Mouse (Mus musculus) kidney, adult 11 months (tissue): ENCODE measurements at regions not wholly inside any gene's neighbourhood (a gene's known extent, or its start where the extent isn't known, plus 50 kb on each side); places are given as distances from the start of the nearest gene placed in this dataset.

Experiments used
- DNase-seq: peaks from one replicate; pipeline ENCODE4 v3.0.0; 2022

DNA sequence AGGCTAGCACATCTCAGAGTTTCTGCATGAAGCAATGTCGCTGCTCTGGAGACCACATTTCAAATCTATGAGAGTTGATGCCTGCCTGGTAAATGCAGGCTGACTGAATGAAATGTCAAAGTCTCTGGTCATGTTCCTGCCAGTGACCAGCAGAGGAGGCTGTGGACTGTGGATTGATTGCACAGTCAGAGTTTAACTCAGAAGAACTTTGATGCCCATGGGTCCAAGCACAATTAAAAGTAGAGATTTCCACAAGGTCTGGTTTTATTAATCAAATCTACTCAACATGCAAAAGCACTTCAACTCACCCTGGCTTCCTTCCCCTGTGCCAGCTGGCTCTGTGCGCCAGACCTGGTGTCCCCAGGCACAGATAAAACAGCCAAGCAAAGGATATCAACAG lies 81.3 kb downstream of the Hsd17b3 start:
- DNase-seq: no peak

DNA sequence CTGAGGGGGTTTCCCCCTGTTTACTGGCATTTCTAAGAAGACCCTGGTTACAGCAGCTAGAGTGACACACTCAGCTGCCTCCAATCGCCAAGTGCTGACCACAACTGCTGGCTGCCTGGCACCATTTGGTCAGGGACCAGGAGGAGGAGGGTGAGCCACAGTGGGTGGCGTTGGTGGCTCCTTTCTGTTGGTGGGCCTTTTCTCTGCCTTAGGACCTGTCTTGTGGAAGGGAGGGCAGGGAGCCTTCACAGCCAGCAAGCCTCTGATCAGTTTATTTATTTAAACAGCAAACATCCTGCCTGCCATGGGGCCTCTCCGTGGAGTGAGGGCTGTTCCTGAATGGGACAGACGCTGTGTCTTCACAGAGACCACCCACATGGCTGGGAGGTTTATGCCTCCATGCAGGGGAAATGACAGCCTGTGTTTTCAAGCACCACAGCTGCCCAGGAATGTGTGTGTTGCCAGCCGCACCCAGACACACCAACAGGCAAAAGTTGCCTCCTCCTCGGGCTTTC lies 86.0 kb downstream of the Hsd17b3 start:
- DNase-seq: no peak

DNA sequence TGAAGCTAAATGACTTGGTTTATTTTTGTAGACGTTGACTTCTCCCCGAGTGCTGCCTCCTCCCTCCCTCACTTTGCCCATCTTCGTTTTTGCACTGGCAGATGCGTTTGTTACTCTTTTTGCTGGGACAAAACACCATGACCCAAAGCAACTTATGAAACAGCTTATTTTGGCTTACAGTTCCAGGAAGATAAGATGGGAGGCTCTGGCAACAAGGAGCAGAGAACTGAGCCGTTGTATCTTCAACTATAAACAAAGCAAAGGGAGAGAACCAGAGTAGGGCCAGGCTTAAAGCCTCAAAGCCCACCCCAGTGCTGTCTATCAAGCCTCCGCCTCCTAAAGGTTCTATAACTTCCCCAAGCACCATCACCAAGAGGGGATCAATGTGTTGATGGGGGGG lies 88.7 kb downstream of the Hsd17b3 start:
- no peak for DNase-seq

DNA sequence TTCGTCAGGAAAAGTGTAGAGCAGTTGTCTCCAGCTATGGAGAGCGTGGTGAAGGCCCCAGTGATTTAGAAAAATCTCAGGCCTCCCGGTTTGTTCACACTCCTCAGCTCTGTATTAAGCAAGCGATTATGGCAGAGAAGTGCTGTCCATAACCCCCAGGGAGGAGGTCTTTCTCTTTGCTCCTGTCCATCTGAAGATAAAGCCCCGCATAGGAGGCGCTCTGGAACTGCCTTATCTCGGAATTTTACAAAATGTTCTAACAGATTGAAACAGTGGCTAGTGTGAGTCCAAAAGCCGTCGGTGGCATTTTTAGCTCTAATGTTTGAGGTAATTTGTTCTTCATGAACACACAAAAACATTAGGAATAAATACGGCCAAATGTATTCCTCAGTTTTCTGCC lies 90.4 kb downstream of the Hsd17b3 start:
- no peak for DNase-seq

DNA sequence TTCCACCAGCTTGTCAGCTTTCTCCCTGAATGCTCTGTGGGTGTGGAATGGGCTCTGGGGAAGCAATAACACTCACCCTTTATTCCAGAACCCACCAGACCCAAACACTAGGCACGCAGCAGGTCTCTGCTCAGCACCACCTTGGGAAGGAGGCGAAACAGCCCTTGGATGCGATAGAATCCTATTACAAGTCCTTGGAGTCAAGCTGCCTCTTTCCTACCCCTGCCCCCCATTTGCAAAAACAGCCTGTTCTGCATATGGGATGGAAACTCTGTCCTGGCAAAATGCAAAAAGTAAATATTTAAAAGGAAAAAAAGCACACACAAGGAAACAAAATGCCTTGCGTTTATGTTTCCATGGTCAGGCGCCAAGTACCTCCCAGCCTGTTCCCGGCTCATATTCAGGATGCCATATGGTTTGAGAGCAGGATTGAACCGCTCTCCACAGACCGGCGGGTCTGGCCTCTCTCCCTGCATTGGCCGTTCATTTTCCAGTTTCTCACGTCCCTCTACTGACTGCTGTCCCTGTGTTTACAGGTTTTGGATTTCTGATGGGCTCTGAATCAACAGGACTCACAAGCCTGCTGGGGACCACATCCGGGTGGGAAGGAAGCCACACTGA lies 95.1 kb downstream of the Hsd17b3 start:
- DNase-seq: no peak

DNA sequence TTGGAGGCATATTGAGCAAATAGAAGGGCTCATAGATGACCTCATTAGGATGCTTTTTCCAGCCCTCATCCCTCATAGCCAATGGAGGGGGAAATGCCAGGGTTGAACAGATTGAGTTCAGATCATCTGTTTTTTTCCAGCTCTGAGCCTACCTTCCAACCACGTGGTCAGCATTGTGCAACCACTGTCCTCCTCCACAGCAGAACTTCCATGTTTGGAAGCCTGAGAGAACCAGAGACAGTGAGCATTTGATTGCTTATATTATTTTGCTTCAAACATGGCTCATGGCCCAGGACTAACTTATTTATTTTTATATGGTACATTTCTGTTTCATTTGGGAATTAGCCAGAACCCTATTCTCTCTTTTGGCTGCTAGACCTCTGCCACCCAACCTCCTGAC lies 96.0 kb downstream of the Hsd17b3 start:
- no peak for DNase-seq

DNA sequence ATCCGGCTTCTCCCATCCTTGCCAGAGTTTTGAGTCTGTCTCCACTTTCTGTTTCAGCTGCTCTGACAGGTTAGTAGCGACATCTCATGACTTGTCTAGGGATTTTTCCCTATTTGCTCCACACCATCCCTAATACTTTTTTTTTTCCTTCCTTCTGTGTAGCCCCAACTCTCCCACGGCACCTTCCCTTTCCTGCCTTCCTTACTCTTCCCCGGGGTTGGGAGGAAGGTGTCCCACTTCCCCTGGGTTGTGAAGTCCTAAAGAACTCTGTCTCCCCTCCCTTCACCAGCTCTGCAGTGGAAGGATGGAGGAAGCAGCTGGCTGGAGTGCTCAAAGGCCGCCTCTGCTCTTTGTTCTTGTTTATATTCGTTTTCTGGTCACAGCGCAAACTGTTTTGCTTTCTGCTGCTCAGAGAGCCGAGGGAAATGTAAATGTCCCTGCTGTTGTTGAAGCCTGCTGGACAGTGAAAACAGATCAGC lies 98.5 kb downstream of the Hsd17b3 start:
- DNase-seq: no peak

DNA sequence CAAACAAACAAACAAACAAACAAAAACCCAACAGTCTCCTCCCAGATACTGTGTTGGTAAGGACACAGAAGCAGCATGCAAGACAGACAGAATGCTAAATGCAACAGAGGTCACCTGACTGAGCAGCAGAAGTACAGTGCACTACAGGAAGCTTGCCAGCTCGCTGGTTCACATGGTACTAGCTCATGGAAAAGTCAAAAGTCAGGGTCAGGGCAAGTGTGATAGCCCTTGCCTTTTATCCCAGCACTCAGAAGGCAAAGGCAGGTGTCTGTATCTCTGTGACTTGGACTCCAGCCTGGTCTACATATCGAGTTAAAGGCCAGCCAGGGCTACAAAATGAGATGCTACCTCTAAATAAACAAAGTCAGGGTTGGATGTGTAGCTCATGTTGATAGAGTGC lies 99.3 kb downstream of the Hsd17b3 start:
- DNase-seq: no peak

DNA sequence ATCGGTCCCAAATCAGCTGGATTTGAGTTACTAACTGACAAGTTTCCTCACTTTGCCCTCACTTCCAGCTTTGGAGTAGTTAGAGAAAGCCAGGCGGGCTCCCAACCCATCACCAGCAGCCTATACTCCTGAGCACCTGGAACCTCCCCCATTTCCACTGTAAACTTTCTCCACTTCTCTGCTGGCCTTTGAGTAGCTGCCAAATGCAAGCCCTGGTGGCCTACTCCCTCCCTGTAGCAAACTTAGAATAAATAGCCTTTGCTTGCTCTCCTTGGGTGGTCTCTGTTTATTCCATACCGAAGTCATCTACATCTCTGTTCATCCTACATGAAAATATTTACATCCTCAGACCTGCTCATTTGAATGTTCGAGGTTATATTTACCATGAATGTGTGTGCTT lies 100.8 kb downstream of the Hsd17b3 start:
- DNase-seq: no peak

DNA sequence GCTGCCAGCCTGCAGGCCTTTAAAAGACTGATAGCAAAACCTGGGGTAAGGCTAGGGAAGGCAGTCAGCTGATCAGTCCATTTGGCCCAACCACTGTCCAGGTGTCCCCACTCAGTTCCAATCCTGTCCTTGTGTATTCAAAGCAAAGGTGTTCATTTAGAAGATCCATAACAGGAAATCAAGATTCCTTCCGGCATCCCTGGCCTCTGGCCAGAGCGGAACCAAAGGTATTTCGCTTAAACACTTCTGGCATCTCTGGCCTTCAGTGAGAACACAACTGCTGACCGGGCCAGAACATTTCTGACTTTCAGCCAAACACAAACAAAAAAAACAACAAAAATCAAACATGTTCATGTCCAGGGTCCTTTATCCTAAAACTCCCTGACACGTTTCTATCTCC lies 102.3 kb downstream of the Hsd17b3 start:
- no peak for DNase-seq

DNA sequence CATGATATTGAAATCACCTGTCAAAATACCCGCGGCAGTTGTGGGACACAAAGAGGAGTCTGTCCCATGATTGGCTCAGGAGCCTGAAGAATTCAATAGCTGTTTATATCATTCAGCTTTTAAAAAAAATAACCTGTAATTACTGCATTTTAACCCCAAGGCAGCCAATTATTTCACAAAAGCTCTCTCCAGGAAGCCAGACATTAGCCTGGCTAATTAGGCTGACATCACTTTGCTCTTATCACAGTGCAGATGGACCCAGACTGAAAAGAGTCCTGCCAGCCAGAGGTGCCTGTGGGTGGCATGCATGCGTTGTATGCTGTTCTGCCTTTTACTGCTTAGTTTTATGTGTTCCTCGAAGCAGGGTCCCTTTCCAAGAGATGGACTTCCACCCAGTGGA lies 103.4 kb downstream of the Hsd17b3 start:
- DNase-seq: no peak

DNA sequence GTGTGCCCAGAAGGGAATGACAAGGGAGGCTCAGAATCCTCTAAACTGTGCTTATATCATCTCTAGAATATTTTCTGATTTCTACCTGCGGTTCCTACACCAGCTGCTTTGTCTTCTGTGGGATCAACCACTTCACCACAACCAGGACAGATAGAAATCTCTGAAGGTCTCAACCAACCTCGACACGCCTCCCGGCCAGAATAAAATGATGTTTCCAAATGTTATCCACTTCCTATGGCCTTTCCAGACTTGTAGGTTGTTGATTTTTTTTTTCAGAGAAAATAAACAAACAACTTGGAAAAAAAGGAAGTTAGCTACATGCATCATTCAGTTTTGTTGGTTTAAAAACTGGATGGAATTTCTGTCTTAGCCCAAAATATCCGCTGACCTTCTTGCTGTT lies 103.9 kb downstream of the Hsd17b3 start:
- no peak for DNase-seq

DNA sequence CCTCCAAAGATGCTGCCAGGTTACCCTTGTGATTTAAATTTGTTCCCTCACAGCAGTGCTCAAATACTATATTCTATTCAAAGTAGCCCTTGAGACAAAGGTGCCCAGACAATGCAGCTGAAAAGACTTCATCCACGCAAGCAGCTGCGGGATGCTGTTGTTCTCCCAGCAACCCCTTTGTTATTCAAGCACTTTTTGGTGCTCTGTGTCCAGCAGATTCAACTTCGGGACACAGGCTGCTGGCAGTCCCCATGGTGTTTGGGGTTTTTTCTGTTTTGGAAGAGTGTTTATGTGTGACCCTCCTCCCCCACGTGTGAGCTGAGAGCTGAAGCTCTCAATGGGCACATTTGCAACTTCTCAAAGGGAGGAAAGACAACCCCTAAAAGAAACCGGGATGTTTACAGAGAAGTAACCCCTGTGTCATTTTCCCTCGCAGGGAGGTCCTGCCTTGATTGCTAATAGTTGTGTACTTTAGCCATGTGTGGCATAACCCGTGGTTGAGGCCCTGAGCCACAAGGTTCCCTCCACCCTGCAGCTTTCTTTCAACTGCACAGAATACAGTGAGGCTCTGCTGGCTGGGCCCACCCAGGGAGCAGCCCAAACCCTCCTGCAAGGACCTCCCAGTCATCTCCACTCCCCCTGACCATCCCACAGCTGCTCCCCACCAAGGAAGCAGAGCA lies 108.9 kb downstream of the Hsd17b3 start:
- DNase-seq: no peak

DNA sequence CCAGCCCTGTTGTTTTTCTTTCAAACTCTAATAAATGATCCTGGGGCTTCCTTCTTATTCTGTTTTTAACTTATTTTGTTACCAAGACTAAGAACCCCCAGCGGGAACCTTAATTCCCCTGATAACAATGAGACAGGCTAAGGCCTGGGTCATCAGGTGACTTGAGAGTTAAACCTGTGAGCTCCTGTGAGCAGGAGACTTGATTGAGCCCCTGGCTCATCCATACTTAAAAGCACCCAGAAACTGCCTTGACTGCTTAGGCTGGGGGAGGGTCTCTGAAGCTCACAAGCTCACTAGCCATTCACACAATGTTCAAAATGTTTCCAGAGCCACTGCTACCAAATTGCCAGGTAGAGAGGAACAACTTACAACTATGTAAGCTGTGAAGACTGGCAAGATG lies 109.4 kb downstream of the Hsd17b3 start:
- no peak for DNase-seq

DNA sequence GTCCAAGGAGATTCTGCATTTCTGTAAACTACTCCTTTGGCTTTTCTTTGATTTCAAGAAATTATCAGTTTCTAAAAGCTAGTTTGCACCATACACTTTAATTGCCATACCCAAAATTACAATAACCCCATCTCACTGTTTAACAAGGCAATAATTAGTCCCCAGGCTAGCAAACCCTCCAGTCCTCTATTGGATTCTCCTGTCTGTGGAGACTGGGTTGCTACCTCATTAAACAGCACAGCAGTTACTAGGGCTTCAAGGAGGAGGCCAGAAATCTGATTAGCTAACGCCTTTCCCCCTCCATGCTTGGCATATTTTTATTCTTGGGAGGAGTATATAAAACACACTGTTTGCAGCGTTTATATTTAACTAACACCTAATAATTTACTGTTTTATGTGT lies 119.1 kb downstream of the Hsd17b3 start:
- DNase-seq: no peak

DNA sequence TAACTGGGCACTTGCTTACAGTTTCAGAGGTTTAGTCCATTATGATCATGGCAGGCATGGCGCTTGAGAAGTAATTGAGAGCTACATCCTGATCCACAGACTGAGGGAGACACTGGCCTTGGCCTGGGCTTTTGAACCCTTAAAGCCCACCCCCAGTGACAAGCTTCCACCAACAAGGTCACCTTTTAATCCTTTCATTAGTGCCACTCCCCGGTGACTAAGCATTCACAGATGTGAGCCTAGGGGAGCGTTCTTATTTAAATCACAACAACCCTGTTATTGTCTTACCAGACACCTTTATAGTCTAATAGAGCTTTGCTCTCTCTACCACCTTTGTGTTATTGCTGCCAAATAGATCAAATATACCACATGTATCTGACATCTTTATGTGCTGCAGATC lies 120.4 kb downstream of the Hsd17b3 start:
- no peak for DNase-seq

DNA sequence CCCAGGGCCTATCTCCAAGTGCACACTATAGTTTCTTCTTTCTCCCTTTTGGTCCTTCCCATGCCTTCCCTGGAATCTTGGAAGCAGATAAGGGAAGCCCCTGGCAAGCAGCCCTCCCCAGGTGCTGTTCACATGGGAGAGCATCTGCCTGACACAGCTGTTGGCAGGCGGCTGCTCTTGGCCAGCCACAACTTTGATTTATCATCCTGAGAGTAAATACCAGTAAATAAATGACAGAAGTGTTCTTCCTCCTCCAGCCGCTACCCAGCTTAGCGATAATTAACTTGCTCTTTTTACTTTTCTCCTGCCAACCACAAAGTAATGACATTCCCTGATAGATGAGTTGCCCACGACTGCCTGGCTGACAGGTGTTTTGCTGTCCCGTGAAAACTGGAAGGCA lies 131.9 kb downstream of the Hsd17b3 start:
- DNase-seq: peak; percentile 79

DNA sequence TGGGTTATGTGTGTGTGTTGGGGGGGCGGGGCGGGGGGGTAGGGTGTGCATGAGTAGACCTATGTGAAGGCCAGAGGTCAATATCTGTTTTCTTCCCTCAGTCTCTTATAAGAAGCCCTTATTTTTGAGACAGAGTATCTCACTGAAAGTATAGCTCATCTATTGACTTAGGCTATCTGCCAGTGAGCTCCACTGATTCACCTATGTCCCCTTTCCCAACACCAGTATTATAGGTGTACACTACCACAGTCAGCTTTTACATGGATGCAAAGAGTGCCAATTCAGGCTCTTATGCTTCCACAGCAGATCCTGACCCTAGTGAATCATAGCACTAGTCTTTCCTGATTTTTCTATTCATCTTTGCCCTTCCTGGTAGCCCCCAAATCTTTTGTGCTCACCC lies 134.7 kb downstream of the Hsd17b3 start:
- no peak for DNase-seq

DNA sequence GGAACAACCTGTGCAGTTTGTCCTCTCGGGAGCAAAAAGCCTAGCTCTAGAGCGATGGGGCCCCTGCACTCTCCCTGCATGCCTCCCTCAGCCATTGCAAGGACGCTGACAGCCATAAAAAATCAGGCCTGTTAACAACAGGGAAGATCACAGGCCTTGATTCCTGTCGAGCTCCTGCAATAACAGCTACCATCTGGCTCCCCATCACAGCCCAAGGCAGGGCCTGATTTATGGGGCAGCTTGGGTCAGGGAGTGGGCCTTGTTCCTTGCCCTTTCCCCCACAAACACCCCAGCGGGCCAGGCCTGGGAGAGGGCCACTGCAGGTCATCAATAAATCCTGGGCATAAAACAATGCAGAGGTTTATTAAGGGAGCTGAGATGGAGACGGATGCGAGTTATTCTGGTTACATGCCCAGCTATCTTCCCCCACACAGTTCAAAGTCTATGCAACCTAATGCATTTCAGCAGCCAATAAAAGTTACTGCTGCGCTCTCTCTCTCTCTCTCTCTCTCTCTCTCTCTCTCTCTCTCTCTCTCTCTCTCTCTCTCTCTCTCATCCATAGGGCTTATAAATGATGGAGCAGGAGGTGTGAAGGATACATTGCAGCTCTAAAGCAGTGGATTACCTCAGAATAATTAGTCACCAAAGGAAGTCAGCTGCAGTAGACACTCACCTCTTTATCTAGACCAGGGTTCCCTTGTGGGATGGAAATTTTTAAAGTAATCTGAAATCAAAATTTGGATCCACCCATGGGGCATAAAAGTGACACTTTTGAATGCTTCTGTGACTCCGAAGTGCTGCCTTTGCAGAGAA lies 136.9 kb downstream of the Hsd17b3 start:
- DNase-seq: peak; percentile 43

DNA sequence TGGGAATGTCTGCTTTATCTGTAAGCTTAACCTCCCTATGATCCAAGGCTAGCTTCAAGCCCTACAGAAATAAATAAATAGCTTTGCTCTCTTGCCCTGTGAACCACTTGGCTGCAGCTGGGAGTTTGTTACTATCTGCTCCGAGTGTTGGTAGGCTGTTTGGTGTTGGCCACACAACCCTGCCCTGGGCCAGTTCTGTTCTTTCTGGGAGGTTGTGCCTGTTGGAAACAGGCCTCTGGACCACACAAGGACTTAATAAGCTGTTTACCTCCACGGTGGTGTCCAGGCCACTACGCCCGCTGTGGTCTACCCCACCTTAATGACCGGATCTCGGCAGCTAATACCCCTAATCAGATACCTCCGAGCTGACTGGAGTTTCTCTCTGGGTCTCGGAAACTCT lies 136.1 kb downstream of the Ercc6l2 start:
- DNase-seq: no peak
